Mouse (Mus musculus) lung, adult 2 months (tissue): ENCODE data around the gene Duox2.

Experiments
- CTCF ChIP-seq: fragments of 200-500 bp; IDR thresholded peaks from 2 replicates; pipeline ENCODE4 v1.5.1; 2011; ENCODE audit warnings: mild to moderate bottlenecking, low read length, control low read depth; ENCODE audit not compliant: insufficient read depth
- POLR2A ChIP-seq: fragments of 200-500 bp; IDR thresholded peaks from 2 replicates; pipeline ENCODE4 v1.6.1; 2011; ENCODE audit warnings: low read depth, mild to moderate bottlenecking, control low read depth, low read length, borderline replicate concordance; ENCODE audit errors: extremely low read depth

- TF ChIP-seq POLR2A (no peak), CTCF (no peak)
Measured at GRCm38 (mm10) chr2:122337291-122337690, 39.0 kb upstream of the Duox2 start.
